Mouse (Mus musculus) heart, postnatal 25 days (tissue): ENCODE measurements around the gene Adamtsl1. TPM values are rescaled to one million over a fixed set of nuclear protein-coding genes. Genes with fewer than 3 reads are reported as not detected.

Experiments
- DNase-seq: peaks from one replicate; pipeline ENCODE4 v3.0.0; 2022; ENCODE audit warnings: low spot score
- intact Hi-C: fragments of 180-260 bp; cut with DNase I; formaldehyde crosslinking; loops from one replicate; pipeline ENCODE4 v1.15.1; 2025
- total RNA-seq, 2 experiments: library from RNA; stranded (reverse); gene quantifications; 2 replicates each; pipeline ENCODE4 v1.2.3; 2021

Adamtsl1 gene
- total RNA-seq: 1 to 10 TPM; 2.3 to 3.4 TPM

DNA sequence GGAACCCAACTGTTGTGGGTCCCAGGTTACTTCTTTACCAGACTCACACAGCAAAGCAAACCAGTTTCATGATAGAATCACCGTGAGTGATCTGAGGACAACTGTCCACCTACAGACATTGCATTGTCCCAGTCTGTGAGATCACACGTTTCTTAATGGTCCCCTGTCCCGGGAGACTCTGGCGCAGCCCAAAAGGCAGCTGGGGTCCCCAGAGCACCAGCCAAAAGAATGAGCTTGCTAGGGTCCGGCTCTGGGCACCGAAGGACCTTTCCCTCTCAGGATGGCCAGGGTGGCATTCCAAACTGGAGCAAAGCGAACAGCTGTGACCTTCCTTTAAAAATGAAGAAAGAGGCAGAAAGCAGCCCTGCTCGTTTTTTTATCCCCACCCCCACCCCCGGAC, at the start of gene Adamtsl1:
Gene Adamtsl1, plus strand, starts transcription at position 381 of the 400 bp plus-strand sequence.
- DNase-seq: no peak
- intact Hi-C loops: no loop called here

- intact Hi-C loops: no loop called here
Observed at GRCm38 (mm10) chr4:85483586-85483985, 30.4 kb upstream of the Adamtsl1 start.

DNA sequence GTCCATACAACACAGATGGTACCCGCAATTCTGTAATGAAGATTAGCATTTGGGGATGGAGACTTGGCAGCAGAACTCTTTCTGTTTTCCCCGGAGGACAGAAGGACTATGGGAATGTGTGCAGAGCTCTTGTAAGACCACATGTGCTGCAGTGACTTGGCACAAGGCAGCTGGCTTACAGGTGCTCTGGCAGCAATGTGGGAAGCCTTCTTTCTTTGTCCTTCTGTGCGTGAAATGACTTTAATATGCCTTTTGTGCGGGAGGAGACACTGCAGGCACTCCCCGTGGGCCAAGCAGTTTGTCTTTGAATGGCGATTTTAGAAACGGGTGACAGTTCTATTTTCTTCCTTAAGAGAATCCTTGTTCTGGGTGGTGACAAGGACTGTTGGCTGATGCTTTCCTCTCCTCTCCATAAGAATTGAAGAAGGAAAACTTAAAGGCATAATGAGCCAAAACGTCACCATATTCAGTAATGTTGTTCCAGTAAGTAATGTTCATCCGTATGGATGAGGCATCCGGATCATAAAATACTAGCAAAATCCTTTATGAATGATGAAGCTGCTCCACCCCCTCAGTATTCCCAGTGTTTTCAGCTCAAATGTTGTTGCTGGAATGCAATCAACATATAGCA, 27.5 kb upstream of the Adamtsl1 start:
- no peak for DNase-seq
- intact Hi-C loops: no loop called here

More at GRCm38 (mm10) chr4:85483586-85483985, 30.4 kb upstream of the Adamtsl1 start:
- no peak for DNase-seq

GRCm38 (mm10) chr4:85505718-85506117, 8.3 kb upstream of the Adamtsl1 start:
- DNase-seq: no peak
- intact Hi-C loops: no loop called here

DNA sequence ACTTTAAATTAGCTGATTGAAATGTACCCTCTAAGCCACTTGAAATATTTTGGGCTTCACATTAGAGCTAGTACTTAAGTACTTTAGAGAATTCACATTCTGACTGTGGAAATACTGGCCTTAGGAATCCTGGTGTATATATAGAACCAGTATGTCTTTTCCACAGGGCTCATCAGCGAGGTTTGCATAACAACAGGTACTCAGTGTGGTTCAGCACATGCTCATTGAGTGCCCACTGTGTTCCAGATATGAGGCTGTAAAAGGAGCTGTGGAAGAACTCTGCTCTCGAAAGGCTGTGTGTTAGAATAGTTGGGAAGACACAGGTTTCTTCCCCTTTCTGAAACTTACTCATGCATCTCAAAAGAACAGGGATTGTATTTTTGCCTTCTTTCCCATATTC, 7.0 kb upstream of the Adamtsl1 start:
- intact Hi-C loops: no loop called here
- DNase-seq: no peak

DNA sequence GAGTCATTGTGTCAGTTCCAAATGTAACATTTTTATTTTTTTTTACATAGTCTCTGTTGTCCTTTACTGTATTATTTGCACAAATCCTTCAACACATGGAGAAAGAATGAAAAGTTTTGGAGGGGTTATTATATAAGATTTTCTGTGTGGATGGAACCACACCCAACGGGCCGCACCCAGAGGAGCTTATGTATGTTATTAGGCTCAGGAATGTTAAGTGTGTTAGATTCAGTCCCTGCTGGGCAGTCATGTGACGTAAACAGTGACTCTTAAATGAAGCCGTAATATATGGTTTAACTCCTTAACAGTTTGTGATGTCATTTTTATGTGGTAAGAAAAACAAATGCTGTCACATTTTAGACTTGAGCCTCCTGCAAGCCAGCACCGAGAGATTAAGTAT, 6.5 kb upstream of the Adamtsl1 start:
- intact Hi-C loops: no loop called here
- no peak for DNase-seq

- intact Hi-C loops: no loop called here
- DNase-seq: peak; percentile 19
Observed at GRCm38 (mm10) chr4:85513288-85513687, 684 bp upstream of the Adamtsl1 start.

GRCm38 (mm10) chr4:85514205-85514681, 271 bp downstream of the Adamtsl1 start:
- no peak for DNase-seq
- intact Hi-C loops: no loop called here

DNA sequence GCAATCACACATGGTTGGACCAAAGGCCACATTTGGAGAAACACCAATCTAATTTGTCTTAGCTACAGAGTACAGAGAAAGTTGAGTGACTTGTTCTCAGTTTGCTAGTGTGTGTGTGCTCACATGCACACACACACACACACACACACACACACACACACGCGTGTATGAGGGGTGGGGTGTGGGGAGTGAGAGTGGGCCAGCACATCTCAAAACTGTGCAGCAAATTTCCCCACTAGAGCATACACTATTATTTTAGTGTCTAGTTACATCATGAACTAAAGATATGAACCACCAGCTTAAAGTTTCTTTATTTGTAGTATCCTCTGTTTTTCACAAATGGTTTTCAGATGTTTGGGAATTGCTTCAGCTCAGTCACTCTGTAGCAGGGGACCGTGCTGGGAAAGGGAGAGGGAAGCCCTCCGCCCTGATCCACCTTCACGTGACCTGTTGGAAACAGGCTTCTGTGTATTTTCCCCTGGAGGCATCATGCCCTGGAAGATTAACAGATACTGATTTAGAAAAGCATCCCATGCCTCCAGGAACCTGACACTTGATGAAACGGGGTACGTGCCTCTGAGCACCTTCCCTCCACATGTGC, 13.1 kb downstream of the Adamtsl1 start:
- intact Hi-C loops: no loop called here
- no peak for DNase-seq

DNA sequence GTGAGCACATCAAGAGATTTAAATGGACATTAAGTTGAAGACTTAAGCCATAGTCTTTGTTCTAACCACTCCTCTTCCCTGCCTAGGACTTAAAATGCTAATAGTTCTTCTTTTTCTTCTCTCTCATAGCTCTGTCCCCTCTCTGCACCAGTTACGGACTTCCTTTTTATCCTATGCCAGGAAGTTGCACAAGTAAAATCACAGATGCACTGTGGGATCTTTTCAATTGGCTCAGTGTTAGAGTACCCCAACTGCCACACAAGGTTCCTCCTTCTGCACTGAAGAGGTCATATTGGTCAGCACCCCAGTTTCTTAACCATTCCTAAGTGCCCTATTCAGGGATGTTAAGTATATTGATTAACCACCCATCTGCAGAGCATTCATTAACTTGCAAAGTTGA, 15.9 kb downstream of the Adamtsl1 start:
- DNase-seq: no peak

GRCm38 (mm10) chr4:85539677-85540076, 25.7 kb downstream of the Adamtsl1 start:
- no peak for DNase-seq
- intact Hi-C loops: no loop called here

More for the DNA sequence above, 15.9 kb downstream of the Adamtsl1 start:
- intact Hi-C loops: no loop called here

DNA sequence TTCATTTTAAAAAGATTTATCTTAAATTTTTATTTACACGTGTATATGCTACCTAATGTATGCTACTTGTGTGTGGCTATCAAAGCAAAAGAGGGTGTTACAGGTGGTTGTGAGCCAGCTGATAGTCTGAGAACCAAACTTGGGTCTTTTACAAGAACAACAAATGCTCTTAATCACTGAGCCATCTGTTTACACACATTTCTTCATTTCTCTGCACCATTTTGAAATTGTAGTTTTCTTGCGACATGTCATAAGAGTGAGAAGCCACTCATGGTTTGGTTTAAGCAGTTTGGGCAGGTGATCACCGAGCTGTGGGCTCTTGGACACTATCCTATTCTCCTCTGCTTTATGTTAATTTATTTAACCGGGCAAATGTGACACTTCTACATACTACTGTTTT, 29.2 kb downstream of the Adamtsl1 start:
- DNase-seq: no peak
- intact Hi-C loops: no loop called here

- intact Hi-C loops: no loop called here
- no peak for DNase-seq
Observed at GRCm38 (mm10) chr4:85554696-85555095, 40.7 kb downstream of the Adamtsl1 start.

DNA sequence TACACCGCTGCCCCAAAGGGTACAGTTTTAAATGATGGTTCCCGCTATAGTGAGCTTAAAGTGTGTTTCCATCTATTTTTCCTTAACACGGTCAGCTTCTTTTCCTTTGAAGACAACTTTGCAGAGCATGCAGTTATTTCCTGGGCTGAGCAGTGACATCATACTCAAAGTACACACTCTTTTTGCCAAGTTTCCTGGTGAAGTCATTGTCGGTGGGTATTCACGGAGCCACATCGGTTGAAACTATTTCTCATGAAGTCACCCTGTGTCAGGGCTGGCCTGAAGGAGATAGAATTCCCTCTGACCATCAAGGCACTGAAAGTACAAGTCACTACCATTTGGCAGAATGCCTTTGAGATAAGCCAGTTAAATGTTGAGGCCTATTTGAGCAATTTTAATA, 45.8 kb downstream of the Adamtsl1 start:
- intact Hi-C loops: no loop called here
- DNase-seq: no peak

- DNase-seq: no peak
- intact Hi-C loops: no loop called here
Observed at GRCm38 (mm10) chr4:85585426-85585825, 71.5 kb downstream of the Adamtsl1 start.

GRCm38 (mm10) chr4:85588928-85589327, 75.0 kb downstream of the Adamtsl1 start:
- no peak for DNase-seq
- intact Hi-C loops: no loop called here

DNA sequence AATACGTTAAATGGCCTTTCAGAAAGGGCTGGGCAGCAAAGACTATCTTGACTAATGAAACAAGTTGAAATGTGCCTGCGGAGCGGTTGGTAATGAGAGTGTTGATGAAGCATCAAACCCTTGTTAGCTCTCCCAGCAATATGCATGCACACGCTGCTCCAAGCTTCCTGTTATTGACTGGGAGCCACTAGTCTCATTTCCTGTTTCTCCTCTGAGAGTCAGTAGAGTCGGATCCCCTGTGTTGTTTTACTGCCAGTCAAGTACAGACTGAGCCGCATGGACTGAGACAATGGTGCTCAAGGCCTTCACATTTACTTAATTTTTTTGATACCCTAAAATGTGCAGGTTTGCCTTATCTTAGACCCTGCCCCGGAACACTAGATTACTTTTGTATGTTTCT, 77.1 kb downstream of the Adamtsl1 start:
- intact Hi-C loops: no loop called here
- DNase-seq: no peak

DNA sequence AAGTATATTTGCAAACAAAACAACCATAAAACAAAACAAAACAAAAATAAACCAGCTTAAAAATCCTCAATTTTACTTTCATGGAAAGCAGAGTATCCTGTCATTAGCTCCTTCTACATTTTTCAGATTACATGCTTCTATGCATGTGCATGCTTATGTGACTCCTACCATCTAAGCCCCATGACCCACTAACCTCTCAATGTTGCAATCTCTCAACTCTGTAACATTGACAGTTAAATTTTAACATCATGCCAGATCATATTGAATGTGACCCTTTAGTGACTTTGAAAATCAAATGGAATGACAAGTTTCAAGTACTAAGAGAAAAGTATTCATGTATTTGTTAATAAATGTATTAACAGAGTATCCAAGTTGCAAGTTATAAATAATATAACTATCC, 80.2 kb downstream of the Adamtsl1 start:
- intact Hi-C loops: no loop called here
- DNase-seq: no peak

DNA sequence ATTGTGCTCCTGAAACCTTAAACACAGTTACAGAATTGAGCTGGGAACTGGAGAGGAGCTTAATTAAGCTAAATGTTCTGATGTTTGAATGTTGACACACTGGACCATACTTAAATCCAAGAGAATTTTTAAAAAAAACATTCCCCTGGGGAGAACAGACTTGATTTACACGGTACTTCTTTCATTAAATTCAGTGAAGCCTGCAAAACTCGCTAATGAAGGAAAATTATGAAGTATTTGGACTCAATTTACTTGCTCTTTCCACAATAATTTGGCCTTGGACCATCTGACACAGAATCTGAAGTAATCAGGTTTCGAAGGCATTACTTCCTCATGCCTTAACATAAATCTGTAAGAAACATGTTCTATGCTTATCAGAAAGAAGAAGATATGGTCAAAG, 99.4 kb downstream of the Adamtsl1 start:
- intact Hi-C loops: no loop called here
- DNase-seq: no peak

DNA sequence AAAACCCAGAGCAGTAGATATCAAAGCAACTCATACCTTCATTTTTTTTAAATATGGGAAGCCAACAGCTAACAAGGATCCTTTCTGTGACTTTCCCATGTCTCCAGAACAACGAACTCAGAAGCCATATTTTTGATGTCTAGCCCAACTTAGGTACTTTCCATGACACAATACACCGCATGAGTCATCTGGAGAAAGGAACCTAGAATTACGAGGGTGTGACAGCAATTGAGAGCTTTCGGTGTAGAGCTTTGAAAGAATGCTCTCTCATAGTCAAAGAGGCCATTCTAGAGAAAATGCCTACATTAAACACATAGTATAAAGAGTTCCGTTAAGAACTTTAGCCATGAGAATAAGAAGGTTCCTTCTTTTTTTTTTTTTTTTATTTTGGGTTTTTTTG, 104.8 kb downstream of the Adamtsl1 start:
- intact Hi-C loops: no loop called here
- DNase-seq: no peak

- DNase-seq: peak; percentile 5
- intact Hi-C loops: no loop called here
Observed at GRCm38 (mm10) chr4:85619261-85619660, 105.3 kb downstream of the Adamtsl1 start.

- no peak for DNase-seq
- intact Hi-C loops: no loop called here
Observed at GRCm38 (mm10) chr4:85629381-85629780, 115.4 kb downstream of the Adamtsl1 start.
